Mouse (Mus musculus): ENCODE measurements around the gene Nlrx1.
"Not testable (repeated sequence)": the region's sequence is repeated elsewhere in the genome, so short reads cannot be mapped to it uniquely, and the experiment has no call there.

Nlrx1 gene

DNA sequence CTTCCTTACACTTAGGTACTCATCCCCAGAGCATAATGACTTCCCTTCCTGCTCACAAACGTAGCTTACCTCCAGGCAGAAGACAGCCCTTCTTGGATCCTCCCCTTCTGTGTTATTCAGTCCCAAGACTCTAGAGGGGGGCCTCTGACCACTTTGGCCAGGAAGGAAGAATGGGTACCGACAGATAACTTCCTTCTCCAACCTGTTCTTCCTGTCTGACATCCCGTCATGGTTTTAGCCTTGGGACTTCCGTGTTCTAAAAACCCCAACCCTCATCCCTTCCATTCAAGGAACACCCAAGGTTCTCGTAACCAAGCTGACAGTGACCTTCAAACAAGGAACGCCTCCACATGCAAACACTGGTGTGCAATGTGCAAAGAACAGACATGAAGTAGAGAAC, at the start of gene Nlrx1:
TSS of gene Nlrx1 (minus strand) at position 168 of the 400 bp plus-strand sequence.
- no peak for DNase-seq

DNA sequence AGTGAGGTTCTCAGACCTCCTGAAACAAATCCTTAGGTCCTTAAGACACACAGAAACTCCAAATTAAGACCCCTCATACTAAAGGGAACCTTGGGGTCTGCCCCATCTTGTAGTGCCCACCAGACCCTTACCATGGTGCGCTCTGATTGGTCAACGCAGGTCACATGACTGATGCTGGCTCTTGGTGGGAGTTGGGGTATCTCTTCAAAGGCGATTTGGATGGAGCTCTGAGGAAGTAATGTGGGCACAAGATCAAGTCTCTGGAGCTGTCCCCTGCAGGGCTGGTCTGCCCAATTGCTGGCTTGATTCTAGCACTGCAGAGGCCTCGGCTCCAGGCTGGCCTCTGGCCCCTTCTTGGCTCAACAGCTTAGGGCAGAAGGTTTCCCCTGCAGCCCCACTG, 49.1 kb upstream of the Nlrx1 start:
- no peak for DNase-seq

DNA sequence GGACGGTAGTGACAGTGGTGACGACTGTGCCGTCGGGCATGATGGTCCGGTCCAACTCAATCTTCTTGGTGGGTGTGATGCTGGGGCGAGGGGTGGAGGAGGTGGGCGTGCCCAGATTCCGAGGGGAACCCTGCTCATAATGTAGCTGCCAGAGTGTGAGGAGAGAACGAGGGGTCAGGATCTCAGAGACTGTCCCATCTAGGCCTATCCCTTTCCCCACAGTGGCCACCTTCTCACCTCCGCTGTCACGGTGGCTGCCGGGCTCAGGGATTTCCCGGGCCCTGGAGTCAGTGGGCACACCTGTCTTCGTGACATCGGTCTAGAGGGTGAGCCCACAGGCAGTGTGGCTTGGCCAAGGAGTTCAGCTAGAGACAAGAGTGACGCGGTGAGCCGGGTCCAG, 46.5 kb upstream of the Nlrx1 start:
- DNase-seq, result no peak

DNA sequence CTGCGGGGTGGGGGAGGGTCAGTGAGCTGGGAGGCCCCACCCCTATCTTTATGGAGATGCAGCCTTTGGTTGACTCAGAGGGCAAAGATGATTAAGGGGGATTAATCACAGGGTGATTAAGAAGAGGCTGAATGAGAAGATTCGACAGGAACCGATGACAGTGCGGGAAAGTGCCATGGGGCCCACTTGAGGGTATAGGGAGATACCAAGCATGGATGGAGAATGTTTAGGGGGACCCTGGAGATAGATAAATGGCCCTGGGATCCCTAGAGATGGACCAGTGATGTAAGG, 45.8 kb upstream of the Nlrx1 start:
- no peak for DNase-seq

DNA sequence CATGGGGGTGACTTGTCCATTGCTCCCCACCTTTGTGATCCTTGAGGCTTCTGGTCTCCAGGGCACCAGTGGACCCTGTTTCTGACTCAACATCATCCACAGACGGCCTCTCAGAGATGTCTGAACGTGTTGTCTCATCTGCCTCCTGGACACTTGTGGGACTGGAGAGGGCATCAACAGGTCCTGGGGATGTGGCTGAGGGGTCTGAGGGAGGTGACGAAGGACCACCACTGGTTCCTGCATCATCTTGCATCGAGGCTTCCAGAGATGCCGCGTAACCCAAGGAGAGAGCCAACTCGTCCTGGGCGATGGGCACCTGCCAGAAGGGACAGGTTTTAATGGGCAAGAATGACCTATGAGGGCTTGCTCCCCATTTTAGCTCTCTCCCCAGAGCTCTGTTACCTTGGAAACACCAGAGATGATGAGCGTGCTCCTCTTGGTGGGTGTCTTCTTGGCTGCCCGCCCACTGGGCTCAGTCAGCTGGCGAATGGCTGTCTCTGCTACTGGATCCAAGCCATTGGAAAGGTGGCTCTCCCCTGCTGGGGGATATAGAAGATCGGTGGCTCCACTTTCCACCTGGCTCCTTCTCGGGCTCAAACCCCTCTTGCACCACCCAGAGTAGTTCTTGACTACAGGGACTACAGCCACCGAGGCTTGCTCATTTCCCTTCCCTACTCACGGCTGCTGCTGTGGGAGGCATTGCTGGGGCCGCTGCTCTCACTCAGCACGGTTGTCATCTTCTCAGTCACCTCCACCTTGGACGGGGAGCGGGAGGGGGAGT, 45.3 kb upstream of the Nlrx1 start:
- DNase-seq, result no peak

DNA sequence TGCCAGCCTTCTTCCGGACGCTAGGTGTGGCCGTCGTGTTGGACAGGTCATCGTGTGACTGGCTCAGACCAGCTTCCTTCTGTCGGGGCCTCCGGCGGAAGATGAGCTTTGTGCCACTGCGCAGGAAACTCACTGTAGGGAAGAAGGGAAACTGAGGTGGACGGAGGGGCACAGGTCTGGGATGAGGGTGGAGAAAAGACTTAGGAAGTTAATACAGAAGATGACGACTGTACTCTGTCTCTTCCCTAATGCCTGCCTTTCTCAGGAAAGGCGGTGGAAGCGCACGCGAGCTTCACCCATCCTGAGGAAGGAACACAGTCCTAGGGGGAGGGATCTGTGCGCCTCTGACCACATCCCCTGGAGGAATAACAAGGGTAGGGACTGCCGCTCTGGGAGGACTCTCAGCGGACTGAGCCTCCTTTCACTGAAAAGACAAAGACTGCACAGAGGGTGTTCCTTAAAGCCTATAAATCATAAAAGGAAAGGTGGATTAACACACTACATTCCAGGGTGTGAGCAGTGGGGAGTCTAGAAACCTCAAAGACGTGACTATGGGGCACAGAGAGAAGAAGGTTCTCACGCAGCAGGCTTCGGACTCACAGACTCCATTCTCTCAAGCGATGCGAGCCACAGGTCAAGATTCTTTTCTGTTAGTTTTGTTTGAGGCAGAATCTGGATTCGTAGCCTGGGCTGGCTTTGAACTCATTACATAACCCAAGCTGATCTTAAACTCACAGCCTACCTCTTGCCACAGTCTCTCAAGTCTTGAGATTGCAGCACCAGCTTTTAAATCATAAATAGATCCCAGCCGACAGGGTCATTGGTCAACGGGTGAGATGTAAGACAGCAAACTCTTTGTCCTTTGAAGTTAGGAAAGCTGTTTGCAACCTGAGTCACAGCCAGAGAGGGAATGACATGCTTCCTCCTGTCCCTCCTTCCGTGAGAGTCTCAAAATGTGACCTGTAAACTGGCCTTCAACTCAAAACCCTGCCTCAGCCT, 43.0 kb upstream of the Nlrx1 start:
- DNase-seq, result peak; percentile 66

DNA sequence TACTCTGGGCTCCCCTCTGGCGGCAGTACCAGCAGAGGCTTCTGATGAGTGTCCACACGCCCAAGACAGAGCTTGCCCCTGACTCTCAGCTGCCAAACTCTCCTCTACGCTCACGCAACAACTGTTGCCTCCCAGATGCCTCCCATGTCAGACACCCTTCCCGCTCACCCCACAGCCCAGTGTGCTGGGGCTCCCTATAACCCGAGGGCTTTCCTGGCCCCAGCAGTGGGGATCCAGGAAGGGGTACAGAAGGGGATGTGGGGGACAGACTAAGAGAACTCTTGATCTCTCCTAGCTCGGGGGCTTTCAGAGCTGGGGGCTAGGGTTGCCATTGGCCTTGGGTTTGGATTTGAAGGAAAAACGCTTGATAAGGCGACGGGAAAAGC, 42.3 kb upstream of the Nlrx1 start:
- DNase-seq, result no peak

DNA sequence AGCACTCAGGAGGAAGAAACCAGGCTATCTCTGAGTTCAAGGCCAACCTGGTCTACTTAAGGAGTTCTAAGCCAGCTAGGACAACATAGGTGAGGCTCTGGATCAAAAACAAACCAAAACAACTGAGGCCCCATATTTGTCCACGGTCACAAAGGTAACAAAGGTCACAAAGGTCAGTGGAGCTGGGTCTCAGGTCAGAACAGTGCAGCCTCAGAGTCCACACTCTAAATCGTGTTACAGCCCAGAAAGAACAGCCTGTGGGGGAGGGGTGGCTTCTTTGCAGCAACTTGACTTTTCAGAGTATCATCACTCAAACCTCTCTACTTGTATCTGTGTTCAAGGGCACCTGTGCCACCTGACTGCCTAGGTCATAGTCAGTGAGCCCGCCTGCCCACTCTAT, 41.4 kb upstream of the Nlrx1 start:
- no peak for DNase-seq

DNA sequence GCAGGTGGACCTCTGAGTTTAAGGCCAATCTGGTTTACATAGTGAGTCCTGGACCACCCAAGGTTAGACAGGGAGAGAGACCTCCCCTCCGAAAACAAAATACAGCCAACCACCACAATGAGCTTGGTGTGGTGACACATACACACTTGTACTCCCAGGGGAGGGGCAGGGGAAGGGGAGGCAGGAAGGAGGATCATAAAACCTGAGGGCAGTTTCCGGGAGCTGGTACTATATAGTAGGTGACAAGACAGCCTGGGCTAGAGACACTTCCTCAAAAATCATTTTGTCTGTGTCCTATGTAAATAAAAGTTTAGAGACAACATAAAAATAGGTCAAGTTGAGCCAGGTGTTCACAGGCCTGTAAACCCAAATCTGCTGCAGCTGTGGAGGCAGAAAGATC, 38.8 kb upstream of the Nlrx1 start:
- DNase-seq, result no peak

DNA sequence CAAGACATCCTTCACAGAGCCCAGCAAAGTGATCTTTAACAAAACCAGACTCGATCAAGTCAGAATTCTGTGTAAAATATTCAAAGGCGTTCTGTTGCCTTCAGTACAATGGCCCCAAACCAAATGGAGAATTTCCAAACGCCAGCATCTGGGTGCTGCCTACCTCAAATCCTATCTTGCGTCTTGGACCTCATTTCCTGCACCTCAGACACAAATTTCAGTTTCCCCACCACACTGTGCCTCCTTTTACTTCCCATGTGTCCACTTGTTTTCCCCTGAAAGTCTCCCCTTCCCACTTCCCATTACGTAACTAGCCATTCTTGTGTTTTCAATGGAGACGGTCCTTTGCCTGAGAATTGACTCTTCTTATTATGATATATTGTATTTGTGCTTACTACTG, 38.1 kb upstream of the Nlrx1 start:
- no peak for DNase-seq

DNA sequence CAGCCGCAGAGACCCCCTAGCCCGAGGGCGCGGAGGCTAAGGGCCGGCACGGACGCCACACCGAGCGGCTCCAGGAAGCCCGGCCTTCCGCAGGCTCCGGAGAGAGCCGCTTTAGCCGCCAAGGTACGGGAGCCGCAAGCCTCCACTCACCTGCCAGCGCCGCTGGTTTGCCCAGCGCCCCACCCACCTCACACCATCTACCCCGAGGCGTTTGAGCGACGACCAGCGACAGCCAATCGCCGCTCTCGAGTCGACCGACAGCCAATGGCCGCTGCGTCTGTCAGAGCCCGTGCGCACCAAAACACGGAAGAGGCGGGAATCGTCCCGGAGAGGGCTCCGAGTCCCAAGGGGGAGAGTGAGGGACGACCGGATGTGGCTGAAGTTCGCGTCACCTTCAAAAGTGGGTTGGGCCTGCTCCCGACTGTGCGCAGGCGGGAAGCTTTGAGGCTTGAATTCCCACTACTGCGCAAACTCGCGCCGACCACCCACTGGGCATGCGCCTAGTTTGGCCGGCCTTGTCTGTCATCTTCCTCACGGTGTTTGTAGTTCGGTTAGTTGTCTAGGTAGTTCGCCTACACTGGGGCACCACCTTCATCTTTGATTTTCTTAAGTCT, 37.2 kb upstream of the Nlrx1 start, which contains the start of gene Hinfp:
TSS of gene Hinfp (minus strand) at position 206 of the 614 bp plus-strand sequence.
- peak; percentile 99 for DNase-seq

DNA sequence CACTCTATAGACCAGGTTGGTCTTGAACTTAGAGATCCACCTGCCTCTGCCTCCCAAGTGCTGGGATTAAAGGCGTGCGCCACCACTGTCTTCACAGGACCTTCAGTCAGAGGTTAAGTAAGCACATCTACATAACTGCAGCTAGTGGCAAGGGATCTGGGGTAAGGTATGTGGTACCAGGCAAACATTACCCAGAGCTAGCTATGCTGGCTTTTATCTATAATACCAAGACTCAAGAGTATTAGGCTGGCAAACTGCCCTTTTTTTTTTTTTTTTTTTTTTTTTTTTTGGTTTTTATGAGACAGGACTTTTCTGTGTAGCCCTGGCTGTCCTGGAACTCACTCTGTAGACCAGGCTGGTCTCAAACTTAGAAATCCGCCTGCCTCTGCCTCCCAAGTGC, 31.6 kb upstream of the Nlrx1 start:
- DNase-seq, result not testable (repeated sequence)

DNA sequence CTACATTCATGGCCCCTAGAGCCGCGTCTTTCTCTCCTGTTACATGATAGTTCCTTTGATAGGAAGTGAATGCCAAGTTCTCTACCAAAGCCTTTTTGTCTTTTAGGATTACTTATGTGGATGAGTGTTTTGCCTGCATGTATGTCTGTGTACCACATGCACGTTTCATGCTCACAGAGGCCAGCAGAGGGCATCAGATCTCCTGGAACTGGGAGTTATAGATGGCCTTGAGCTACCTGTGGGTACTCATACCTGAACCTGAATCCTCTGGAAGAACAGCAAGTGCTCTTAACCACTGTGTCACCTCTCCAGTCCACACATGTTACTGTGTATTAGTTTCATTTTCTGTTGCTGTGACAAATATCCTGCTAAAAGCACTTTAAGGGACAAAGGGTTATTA, 24.1 kb upstream of the Nlrx1 start:
- DNase-seq, result peak; percentile 73

DNA sequence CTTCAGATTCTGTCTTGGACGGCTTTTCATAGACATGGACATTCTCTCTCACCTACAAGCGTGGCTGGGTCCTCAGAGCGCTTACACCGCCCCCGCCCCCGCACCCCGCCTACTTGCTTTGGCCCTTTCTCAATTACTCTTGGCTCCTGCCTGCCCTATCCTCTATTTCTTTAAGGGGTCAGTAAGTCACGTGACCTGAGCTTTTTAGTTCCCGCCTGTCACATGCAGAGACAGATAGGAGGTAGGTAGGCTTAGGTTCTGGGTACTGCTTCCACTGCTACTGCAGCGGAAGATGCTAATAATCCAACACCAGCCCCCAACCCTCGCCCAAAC, 20.5 kb upstream of the Nlrx1 start:
- DNase-seq, result no peak

DNA sequence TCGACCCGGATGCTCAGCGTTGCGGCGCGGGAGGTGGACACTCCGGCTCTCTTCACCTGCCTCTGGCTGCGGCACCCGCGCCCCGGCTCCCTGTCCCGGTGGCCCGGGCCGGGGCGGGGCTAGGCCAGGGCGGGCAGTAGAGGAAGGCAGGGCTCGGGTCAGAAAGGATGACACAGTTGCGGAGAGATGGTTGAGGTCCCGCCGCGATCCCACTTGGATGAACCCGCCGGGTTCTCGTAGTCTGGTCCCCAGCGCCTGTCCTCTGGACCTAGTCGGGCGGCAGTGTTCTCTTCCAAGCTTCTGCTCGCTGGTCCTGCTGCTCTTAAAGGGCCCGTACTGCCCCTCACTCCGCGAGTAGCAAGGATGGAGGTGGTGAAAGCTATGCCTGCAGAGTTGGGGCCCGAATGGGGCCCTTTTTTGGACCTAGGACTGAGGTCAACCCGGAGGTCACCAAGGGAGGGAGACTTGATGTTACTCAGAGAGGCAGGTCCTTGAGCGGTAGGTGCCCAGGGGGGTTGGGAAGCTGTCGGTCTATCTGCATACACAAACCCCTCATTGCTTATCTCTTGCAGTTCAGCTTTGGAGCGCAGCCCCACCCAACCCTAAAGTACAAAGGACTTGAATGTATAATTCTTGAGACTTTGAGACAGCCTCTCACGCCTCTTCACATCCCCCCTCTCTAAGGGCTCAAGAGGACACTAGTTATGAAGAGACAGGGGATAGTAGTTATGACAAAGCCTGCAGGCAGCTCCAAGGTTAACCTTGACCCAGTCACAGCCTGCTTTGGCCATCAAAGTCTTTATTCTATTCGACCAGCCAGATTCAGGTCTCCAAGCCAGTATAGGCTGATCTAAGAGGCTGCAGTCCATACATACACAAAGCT, 19.9 kb upstream of the Nlrx1 start, which contains the start of gene Abcg4:
TSS of gene Abcg4 (minus strand) at position 540 of the 883 bp plus-strand sequence.
- peak; percentile 50 for DNase-seq

DNA sequence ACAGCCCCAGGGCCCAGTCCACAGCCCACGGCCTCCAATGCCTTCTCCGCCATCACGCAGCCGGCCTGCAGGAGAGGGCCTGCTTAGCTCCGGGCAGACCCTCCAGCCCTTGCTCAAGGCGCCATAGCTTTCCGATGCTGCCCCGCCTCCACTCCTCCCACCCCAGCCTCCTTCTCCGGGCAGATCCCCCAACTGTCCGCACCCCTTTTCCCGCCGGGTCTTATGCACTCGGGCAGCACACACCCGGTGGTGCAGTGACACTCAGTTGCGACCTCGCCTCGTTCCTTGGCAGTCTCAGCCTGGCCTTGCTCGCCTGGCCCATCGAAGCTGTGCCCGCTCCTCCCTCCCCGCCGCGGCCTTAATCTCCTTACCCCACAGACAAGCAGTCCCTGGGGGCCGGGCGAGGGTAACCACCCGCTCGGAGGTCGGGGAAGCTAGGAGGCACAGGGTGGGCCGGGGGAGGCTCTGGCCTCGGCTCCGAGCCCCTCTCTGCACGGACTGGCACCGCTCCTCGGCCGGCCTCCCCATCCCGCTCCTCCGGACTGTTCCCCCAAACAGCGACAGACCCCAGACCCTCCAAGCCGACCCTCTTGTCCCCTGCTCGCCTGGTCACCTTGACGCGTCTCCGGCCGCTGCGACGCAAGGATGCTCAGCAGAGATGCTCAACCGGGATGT, 19.1 kb upstream of the Nlrx1 start:
- DNase-seq, result peak; percentile 24

DNA sequence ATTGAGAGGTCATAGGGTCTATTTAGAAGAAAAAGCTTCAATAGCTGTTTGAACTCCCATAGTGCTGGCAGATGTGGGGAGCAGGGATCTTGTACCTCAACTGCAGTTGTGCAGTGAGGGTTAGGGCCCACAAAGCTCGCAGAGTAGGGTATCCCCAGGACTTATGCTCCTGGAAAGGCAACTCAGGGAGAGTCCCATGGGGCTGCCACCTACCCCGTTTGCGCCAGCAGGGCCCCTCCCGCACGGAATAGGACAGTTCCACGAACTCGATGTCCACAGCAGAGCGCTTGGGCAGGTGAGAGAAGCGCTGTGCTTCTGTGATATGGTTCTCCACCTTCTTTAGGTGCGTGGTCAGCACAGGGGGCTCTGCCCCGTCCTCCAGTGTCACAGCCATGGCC, 18.6 kb upstream of the Nlrx1 start:
- DNase-seq, result no peak

DNA sequence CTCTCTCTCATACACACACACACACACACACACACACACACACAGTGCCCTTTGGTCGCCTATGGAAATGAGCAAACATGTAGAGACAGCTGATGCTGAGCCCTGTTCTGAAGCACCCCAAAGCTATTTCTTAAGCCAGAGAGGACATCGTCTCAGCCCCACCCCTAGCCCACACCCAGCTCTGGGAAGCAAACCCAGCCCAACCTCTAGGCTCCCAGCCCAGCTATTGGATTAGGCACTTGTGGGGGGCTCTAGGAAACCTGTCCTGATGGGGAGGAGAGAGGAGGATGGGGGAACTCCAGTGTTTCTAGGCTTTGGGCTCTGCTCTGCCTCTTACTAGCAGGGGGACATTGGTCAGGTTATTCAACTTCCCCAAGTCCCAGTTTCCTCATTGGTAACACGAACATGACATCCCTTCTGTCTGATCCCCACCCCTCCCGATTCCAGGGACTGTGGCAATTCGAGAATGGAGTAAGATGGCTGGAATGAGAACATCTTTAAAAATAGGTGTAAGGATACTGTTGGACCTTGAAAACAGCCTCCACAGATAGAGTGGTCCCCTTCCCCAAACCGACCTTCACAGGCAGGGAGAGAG, 18.0 kb upstream of the Nlrx1 start:
- DNase-seq, result no peak

DNA sequence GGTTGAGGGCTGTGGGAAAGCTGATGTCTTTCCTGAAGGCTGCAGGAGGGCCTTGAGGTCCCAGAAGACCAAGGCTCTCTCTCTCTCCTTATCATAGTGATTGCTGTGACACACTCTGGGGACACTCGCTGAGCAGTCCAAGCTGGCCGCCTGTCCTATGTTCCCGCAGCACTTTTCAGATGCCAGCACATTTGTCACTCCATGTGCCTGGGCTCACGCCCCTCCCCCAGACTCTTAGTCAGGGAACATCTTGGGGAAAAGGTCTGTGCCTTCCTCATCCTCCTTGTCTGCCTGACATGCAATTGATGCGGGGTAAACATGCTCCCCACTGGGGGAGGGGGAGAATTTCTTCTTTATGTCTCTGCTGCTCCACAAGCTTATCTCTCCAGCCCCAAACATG, 14.8 kb upstream of the Nlrx1 start:
- no peak for DNase-seq

DNA sequence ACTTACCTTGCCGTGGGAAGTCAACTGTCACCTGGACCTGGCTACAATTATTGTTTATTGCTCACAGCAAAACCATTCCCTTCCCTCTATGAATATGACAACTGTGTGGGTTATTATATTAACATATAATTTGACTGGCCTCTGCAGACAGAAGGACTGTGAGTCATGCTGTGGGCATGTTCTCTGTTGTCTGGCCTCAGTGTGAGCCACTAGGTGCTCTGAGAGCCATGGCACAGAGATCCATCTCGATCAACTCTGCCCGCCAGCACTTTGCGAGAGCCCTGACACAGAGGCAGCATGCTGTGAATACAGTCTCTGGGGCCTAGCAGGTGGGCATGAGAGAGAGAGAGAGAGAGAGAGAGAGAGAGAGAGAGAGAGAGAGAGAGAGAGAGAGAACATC, 1.6 kb upstream of the Nlrx1 start:
- no peak for DNase-seq

DNA sequence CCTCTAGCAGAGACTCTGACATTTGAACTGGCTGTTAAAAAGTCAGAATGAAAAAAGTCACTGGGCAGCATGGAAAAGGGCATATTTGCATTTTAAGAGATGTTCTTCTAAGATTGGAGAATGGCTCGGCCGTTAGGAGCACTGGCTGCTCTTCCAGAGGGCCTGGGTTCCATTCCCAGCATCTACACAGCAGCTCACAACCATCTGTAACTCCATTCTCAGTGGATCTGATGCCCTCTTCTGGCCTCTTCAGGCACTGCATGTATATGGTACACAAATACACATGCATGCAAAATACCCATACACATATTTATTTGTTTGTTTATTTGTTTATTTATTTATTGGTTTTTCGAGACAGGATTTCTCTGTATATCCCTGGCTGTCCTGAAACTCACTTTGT, 678 bp upstream of the Nlrx1 start:
- peak; percentile 57 for DNase-seq

DNA sequence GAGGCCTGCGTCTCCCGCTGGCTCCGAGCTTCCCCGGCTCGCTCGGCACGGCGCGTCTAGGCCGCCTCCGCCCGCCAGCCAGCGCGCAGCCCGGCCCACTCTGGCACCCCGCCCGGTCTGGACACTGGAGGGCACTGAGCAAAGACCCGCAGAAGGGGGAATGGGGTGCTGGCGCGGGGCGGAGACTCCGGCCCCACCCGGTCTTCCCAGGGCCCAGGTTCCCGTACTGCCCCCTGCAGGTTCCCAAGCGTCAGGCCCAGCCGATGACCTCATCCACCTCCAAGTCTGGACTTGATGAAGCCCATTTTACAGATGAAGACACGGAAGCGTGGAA, 405 bp downstream of the Nlrx1 start:
- DNase-seq, result peak; percentile 96

Data from kidney, postnatal 10 days (tissue).